Mouse (Mus musculus) C2C12 (cell line): ENCODE data around the gene Zbtb12.

Source experiments
- CEBPB ChIP-seq: IDR thresholded peaks from one replicate; pipeline ENCODE4 v1.6.1; 2011; ENCODE audit warnings: low read depth, mild to moderate bottlenecking, control low read depth, moderate library complexity
- CTCF ChIP-seq: IDR thresholded peaks from one replicate; pipeline ENCODE4 v1.5.1; 2011; ENCODE audit not compliant: control insufficient read depth, insufficient read depth, insufficient read length
- MAX ChIP-seq: IDR thresholded peaks from one replicate; pipeline ENCODE4 v1.6.1; 2011; ENCODE audit warnings: mild to moderate bottlenecking, control low read depth
- MYOD1 ChIP-seq: IDR thresholded peaks from one replicate; pipeline ENCODE4 v1.6.1; 2011; ENCODE audit warnings: low read depth; ENCODE audit not compliant: control insufficient read depth, insufficient read length
- MYOG ChIP-seq: IDR thresholded peaks from one replicate; pipeline ENCODE4 v1.6.1; 2011; ENCODE audit not compliant: control insufficient read depth, insufficient read length; ENCODE audit errors: extremely low read depth
- USF1 ChIP-seq: IDR thresholded peaks from one replicate; pipeline ENCODE4 v1.6.1; 2011; ENCODE audit warnings: low read depth, mild to moderate bottlenecking, control low read depth, moderate library complexity

DNA sequence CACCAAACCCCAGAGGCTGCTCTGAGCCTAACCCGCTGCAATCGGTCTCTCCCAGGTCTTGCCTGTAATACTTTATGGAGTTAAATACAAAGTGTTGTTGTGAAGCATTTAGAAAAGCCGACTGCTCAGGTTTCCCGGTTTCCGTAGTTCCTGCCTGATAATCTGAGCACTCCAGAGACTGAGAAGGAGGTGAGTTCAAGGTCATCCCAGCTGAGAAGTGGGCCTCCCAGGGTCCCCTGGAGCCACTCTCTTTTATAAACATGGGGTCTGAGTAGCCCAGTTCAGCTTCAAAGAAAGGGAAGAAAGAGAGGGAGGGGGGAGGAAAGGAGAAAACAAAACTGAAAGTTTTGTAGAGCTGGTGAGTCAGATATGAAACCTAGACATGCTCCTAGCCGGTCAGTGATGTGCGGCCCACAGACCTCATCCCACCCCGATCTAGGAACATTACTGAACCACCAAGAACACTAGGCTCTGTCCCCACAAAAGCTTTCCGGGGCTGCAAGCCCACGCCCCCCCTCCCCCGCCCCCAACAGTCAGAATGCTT is at the start of gene Zbtb12:
- TF ChIP-seq MYOG (no peak), CTCF (no peak), USF1 (no peak), MAX (no peak), MYOD1 (no peak), CEBPB (no peak)
